Mouse (Mus musculus) c-Kit-negative CD71-positive TER-119-positive erythroid progenitor cells, embryonic 14.5 days (primary cell): Measurements from ENCODE around the gene Crim1.

Experiments used
- DNase-seq: peaks from one replicate; pipeline ENCODE4 v3.0.0-alpha.2; 2013; ENCODE audit warnings: low read depth, low spot score

Gene Crim1

DNA sequence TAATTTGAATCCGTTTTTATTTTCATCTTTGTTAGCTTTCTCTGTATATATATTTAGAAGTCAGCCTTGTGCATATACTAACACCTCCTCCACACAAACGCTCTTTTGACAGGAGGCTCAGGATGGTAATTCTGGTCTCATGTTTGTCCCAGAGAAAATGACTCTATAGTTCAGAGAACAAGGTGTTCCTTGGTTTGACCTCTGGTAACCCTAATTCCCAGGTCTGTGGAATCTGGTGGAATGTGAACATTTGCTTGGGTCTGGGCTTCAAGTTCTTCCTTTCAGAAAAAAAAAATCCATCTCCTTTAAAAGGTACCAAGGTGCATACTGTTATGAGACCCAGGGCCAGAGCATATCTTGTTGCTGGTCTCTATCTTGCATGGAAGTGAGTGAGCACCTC, 9.6 kb downstream of the Crim1 start:
- no peak for DNase-seq

DNA sequence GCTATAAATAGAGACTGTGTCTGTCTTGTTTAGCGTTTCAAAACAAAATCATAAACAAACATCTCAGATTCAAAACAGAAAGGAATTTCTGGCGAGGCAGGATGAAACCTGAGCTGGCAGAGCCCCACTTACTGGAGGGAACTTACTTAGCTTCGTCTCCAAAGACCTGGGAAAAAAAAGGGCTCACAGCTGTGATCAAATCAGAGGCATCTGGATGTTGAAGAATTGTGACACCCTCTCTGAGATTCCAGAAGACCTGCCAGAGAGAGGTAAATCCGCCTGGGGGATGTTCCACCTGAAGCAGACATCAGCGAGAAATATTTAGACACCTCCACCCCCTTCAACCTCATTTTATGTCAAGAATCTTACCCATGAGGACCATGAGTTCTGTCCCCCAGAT, 11.8 kb downstream of the Crim1 start:
- DNase-seq = no peak

GRCm38 (mm10) chr17:78213128-78213527, 13.1 kb downstream of the Crim1 start:
- no peak for DNase-seq

DNA sequence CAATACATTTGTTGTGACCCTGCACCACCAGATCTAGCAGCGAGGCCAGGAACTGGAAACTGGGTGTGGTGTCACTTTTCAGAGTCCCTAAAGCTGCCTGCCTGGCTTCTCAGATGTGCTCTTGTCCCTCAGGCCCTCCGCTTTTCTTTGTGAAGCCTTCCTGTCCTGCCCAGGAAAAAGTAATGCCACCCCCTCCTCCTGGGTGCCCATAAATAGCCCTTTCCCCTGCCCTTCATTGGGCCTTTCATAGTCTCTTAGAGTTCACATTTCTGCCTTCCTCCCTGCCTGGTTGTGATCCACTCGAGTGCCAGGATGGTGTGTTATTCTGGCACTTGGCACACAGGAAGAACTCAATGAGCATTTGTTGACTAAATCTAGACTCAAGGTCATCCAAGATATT, 16.5 kb downstream of the Crim1 start:
- DNase-seq = no peak

DNA sequence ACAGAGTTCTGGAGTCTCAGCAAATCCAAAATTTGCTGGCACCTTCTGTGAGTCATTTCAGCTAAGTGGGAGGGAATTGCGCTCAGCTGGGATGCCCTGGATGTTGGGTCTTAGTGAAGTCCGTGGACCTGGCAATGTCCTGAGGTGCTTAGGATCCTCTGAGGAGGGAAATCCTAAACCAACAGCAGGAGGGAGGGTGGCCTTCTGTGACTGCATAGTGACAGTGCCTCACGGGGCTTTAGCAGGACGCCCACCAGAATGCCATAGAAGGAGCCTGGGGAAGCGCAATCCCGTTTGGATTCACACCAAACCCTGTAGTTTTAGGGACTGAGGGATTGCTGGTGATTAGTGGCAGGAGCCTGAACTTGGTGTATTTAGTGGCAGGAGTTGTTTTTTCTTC, 17.4 kb downstream of the Crim1 start:
- DNase-seq = no peak

DNA sequence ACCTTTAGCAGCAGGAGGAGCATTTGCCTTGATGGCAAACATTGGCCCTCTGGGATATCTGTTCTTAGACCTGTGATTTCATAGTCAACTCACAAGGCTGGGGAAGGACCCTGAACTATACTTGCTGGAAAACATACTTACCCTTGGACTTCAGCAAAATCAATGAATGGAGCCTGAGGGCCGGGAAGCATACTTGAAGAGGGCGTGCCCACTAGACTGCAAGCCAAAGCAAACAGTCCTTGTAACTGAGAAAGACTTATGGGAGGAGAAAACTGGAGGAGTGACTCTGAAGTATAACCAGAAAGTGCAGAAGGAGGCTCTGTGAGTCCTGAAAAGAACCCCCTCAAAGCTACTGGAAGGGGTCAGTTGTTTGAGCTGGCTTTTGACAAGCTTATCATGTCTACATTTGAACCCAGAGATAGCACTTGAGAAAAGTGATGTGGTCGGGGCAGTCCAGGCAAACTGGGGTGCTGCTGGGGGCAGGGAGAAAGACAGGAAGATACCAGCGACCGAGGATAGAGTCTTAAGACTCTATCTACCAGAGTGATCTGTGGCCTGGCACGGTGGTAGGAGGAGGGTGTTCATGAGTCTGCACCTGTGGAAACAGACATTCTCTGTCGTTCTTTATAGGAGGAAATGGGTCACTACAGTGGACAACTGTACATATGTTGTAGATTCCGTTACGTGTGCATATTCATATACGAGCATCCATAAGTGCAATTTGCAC, 18.6 kb downstream of the Crim1 start:
- DNase-seq = no peak

- DNase-seq = no peak
Observed at GRCm38 (mm10) chr17:78221007-78221642, 21.1 kb downstream of the Crim1 start.

DNA sequence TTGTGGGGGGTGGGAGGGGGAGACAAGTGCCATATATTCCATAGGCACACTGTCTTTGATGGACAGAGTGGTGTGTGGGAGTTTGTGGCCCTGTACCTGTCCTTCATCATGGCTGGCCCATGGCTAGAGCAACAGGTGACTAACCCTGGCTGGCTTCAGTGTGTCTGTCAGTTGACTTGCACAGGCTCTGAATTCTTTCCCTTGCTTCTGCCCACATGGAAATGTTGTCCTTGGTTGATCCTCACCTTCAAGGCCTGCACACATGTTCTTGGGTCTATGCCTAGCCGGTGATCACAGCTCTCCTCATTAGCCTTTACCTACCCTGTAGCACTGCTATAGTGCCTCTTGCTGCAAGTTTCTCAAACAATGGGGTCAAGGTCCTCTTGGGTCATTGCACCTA, 21.8 kb downstream of the Crim1 start:
- no peak for DNase-seq

DNA sequence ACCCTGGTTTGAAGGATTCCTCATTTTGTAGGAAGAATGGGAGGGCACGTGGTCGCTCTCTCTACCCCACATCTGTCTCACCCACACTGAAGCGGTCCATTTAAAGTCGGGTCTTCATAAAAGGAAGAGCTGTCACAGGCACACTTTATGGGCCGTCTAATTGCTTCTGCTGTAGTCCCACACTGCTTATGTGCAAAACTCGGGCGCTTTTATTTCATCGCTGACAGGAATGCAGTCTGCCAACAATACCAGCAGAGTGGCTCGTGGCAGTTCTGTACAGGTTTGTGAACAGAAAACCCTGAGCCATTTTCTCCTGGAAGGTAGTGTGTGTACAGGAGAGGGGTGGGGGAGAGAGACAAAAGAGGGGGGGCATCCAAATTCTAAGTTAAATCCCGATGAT, 23.9 kb downstream of the Crim1 start:
- no peak for DNase-seq

- DNase-seq = no peak
Observed at GRCm38 (mm10) chr17:78225547-78225946, 25.5 kb downstream of the Crim1 start.

DNA sequence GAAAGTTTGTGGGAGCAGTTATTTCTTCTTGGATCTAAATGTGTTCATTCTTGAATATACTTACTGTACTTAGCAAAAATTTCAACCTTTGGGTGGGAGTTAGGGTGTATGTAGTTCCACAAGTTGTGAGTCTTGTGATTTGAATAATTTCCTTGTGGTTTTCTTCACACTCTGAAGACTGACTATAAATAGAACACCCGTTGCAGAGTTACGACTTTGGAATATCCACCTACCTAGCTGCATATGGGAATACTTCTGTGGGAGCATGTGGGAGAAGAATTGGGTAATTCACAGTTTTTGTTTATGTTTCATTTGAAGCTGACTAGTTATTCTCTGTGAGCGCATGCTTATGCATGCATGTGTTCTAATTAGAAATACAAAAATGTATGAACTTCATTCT, 27.2 kb downstream of the Crim1 start:
- no peak for DNase-seq

DNA sequence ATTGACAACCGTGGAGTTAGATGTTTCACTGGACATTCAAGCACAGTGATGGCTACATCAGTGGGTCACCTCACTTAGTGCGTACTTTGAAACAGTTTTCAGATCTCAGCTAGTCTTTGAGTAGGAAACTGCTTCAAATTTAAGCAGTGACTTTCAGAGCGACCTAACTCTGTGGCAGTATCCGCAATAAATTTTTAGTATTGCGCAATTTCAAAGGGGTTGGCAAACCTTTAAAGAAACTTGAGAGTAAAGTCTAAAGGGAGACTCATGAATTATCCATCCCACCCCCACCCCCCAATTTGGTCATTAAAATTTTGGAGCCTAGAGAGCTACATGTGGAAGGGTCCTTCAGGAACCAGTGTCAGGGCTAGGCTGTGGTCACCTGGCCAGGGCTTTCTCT, 31.5 kb downstream of the Crim1 start:
- DNase-seq = no peak

- no peak for DNase-seq
Observed at GRCm38 (mm10) chr17:78232703-78233102, 32.7 kb downstream of the Crim1 start.

DNA sequence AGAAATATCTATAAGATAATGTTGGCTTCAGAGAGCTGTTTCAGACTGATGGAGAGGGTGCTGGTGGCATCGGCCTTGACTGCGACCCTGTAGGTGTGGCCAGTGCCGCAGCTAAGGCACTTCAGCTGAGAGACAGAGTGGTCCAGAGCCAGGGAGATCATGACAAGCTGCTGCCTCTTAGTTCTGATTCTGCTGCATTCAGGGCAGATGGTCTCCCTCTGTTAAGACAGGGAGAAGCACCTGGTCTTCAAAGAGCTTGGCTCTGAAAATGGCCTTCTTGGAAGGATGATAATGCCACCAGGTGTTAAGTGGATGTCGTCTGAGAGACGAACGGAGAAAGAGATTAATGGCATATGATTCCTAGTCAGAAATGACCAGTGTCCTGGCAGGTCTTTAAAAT, 33.8 kb downstream of the Crim1 start:
- no peak for DNase-seq

- no peak for DNase-seq
Observed at GRCm38 (mm10) chr17:78236126-78236525, 36.1 kb downstream of the Crim1 start.

GRCm38 (mm10) chr17:78237954-78238353, 37.9 kb downstream of the Crim1 start:
- DNase-seq = no peak

DNA sequence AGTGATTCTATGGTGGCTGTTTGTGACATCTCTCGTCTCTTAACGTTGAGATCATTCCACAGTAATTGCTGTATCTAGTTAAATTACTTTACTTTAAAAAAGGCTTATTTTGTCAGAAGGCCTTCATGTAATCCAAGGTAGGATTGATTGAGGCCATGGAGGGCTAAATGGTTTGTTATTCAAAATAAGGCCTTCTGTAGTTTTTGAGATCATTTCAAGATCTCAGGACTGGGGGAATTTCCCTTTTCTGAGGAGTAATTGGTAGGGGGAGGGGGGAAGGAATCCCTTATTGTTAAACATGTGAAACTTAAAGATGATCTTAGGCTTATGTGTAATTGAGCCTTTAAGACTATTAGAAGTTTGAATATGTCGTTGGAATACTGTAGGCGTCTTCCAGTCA, 40.1 kb downstream of the Crim1 start:
- no peak for DNase-seq

DNA sequence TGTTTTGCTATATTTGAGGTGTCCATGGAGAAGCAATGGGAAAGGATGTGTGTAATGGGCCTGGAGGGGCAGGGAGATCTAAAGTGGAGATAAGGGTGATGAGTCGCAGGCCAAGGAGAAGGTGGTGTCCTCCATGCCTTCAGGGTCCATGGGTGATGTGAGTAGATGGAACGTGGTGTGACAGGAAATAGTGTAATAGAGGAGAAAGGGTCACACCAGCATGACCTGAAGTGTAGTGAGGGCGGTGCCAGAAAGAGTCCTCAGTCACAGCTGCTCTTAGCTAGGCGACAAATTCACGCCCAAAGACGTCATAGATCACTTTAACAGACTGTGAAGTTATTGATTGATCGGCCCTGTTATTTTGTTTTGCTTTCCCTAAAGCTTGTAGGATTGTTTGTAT, 41.2 kb downstream of the Crim1 start:
- no peak for DNase-seq

DNA sequence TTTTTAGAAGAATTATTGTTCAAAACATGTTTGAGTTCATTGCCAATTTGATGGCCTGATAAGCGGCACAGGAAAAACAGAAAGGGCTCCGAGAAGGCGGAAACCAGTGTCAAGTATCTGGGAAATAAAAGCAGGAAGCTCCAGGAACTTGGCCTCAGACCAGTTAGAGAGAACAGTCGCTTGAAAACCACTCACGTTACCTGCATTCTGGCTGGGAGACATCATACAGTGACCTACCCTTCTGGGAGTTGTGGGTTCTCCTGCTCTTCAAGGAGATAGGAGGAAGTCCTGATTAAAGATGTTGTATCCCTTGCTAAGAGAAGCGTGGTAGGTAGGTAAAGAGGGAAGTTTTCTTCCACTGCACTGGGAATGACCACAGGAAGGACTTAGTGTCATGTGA, 44.7 kb downstream of the Crim1 start:
- no peak for DNase-seq

- no peak for DNase-seq
Observed at GRCm38 (mm10) chr17:78245444-78245843, 45.4 kb downstream of the Crim1 start.

DNA sequence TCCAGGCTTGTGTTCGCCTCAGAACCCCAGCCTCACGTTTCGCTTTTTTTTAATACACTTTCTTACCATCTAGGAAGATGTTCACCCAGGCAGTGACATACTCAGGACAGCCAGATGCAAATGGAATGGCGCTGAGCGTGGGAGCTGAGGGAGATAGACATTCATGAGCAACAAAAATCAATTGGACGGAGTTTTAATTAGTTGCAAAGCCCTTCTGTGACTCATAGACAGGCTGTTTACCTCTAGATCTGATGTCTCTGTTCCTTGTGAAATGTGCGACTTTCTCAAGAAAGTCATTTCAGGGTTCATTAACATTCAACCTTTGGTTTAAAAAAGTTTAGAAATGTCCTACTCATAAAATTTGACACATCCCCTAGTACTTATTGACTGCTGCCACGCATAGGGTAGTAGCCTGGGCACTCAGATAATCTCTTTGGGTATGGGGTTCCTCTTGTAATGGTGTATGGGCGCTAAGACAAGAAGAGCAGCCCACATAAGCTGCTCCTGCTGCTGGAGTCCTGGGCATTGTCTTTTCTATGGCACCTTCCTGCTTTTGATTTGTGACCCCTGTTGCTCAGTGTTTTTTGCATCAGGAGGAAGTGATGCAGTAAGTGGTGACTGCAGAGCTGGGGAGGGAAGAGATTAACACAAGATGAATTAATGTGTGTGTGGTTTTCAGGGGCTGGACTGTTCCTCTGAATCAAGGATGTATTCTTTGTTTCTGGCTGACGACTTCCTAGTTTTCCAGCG, 46.8 kb downstream of the Crim1 start:
- no peak for DNase-seq

- no peak for DNase-seq
Observed at GRCm38 (mm10) chr17:78248197-78248596, 48.1 kb downstream of the Crim1 start.

GRCm38 (mm10) chr17:78248943-78249342, 48.9 kb downstream of the Crim1 start:
- no peak for DNase-seq
